Mouse (Mus musculus) thymus, postnatal 4 days (tissue): ENCODE measurements around the gene Eml1.

Experiments used
- DNase-seq: peaks from one replicate; pipeline ENCODE4 v3.0.0; 2021

Gene Eml1

GRCm38 (mm10) chr12:108374689-108375088 lies 3.9 kb downstream of the Eml1 start:
- DNase-seq, result no peak

- no peak for DNase-seq
Measured at GRCm38 (mm10) chr12:108378379-108379133, 7.8 kb downstream of the Eml1 start.

GRCm38 (mm10) chr12:108386476-108387232 lies 15.9 kb downstream of the Eml1 start:
- no peak for DNase-seq

- DNase-seq, result no peak
Measured at GRCm38 (mm10) chr12:108389718-108390117, 19.0 kb downstream of the Eml1 start.

GRCm38 (mm10) chr12:108392254-108393044 lies 21.7 kb downstream of the Eml1 start:
- no peak for DNase-seq

- DNase-seq, result no peak
Measured at GRCm38 (mm10) chr12:108393082-108393481, 22.3 kb downstream of the Eml1 start.

- DNase-seq, result no peak
Measured at GRCm38 (mm10) chr12:108393637-108394036, 22.9 kb downstream of the Eml1 start.

- DNase-seq, result no peak
Measured at GRCm38 (mm10) chr12:108394534-108395284, 24.0 kb downstream of the Eml1 start.

- no peak for DNase-seq
Measured at GRCm38 (mm10) chr12:108395285-108395660, 24.5 kb downstream of the Eml1 start.

- DNase-seq, result no peak
Measured at GRCm38 (mm10) chr12:108396081-108396947, 25.6 kb downstream of the Eml1 start.

- no peak for DNase-seq
Measured at GRCm38 (mm10) chr12:108398681-108399080, 27.9 kb downstream of the Eml1 start.

GRCm38 (mm10) chr12:108399191-108399590 lies 28.4 kb downstream of the Eml1 start:
- no peak for DNase-seq

- DNase-seq, result no peak
Measured at GRCm38 (mm10) chr12:108400951-108401350, 30.2 kb downstream of the Eml1 start.

GRCm38 (mm10) chr12:108403957-108404356 lies 33.2 kb downstream of the Eml1 start:
- DNase-seq, result no peak

GRCm38 (mm10) chr12:108409100-108409499 lies 38.3 kb downstream of the Eml1 start:
- no peak for DNase-seq

- no peak for DNase-seq
Measured at GRCm38 (mm10) chr12:108410416-108411208, 39.9 kb downstream of the Eml1 start.

- no peak for DNase-seq
Measured at GRCm38 (mm10) chr12:108414932-108415331, 44.2 kb downstream of the Eml1 start.

- DNase-seq, result no peak
Measured at GRCm38 (mm10) chr12:108419570-108419969, 48.8 kb downstream of the Eml1 start.

GRCm38 (mm10) chr12:108421477-108421876 lies 50.7 kb downstream of the Eml1 start:
- DNase-seq, result no peak

GRCm38 (mm10) chr12:108422495-108422857 lies 51.7 kb downstream of the Eml1 start:
- DNase-seq, result peak; percentile 21
